Mouse (Mus musculus): ENCODE measurements at regions not wholly inside any gene's neighbourhood (a gene's known extent, or its start where the extent isn't known, plus 50 kb on each side); places are given as distances from the start of the nearest gene placed in this dataset.

DNA sequence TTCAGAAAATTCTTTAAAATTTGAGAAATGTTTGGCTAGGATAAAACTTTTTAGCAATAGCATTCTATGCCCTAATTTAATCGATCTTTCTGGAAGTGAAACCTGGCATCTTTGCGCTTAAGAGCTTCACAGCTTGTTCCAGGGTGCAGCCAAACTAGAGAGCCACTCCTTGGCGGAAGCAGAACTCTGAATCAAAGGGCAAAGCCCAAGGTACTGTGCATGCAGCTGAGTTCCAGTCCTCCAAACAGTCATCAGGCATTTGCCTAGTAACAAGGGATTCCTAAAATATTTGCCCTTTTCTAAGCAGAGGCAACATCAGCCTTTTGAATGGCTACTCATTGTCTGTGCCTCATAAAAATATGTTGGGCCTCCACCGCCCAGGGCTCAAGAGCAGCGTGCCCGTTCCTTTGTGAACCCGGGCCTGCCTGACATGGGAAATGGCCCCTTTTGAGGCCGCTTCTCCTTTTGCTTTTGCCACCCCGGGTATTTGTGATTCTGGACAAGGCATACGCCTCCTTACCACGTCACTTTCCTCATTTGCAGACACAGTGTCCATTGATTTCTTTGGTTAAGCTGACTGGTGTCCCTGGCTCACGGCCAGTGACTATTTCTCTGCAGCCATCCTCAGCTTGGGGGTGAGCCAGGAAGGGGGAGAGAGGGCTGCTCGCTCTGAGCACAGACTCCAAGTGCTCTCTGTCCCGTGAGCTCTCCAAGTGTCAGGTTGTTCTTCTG, 402.2 kb upstream of the Smim15 start:
- Histone ChIP-seq H3K27me3 (ENCODE audit: control insufficient read depth, insufficient read depth, low read length) (peaks cover 24% of the 10 kb centered on the region), H3K4me2 (ENCODE audit: low read depth, low read length) (no peak overlapping the region), H3K4me3 (ENCODE audit: low read depth, low read length) (no peak overlapping the region), H3K27ac (ENCODE audit: low read depth) (no peak overlapping the region), H3K36me3 (replicated peaks; ENCODE audit: control insufficient read depth, insufficient read depth, low read length) (no peaks in the 10 kb centered on the region), H3K9ac (replicated peaks; ENCODE audit: low read depth, low read length) (no peak overlapping the region), H3K4me1 (ENCODE audit: control insufficient read depth, insufficient read depth) (peaks cover 5% of the 10 kb centered on the region; the same call in 1 of the 2 replicates), H3K9me3 (replicated peaks; ENCODE audit: control insufficient read depth, low read length) (no peaks in the 10 kb centered on the region)
- WGBS, result 49% methylated on average over 14 of the region's 14 CpGs
- TF ChIP-seq EP300 (IDR thresholded peaks at IDR 0.05; ENCODE audit: low read depth) (no peak), CTCF (IDR thresholded peaks at IDR 0.05; ENCODE audit: low read depth) (no peak)
- DNase-seq (ENCODE audit: low spot score), result no peak
- no peak for ATAC-seq (ENCODE audit: insufficient read depth, low read depth)

DNA sequence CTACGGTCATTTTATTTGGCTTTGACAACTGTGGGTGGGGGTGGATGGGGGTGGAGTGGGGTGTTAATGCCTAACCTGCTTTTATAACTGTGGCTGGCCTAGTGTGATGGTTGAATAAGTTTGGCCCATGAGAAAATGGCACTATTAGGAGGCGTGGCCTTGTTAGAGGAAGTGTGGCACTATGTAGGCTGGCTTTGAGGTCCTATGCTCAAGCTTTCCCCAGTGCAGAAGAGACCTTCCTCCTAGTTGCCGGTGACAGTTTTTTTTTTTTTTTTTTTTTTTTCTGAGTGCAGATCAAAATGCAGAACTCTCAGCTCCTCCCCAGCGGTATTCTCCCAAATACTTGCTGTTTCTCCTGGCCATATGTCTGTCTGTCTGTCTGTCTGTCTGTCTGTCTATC, 404.6 kb upstream of the Smim15 start:
- H3K4me1 ChIP-seq (ENCODE audit: control insufficient read depth, insufficient read depth), result no peaks in the 10 kb centered on the region
- H3K4me2 ChIP-seq (ENCODE audit: low read depth, low read length), result no peak overlapping the region
- no peak overlapping the region for H3K27ac ChIP-seq (ENCODE audit: low read depth)
- H3K27me3 ChIP-seq (ENCODE audit: control insufficient read depth, insufficient read depth, low read length), result peaks cover 4% of the 10 kb centered on the region; the same call in 1 of the 2 replicates
- no peak overlapping the region for H3K4me3 ChIP-seq (ENCODE audit: low read depth, low read length)
- H3K36me3 ChIP-seq (replicated peaks; ENCODE audit: control insufficient read depth, insufficient read depth, low read length), result no peaks in the 10 kb centered on the region
- DNase-seq (ENCODE audit: low spot score), result no peak
- H3K9me3 ChIP-seq (replicated peaks; ENCODE audit: control insufficient read depth, low read length), result no peaks in the 10 kb centered on the region
- no peak overlapping the region for H3K9ac ChIP-seq (replicated peaks; ENCODE audit: low read depth, low read length)
- no peak for TF ChIP-seq CTCF (IDR thresholded peaks at IDR 0.05; ENCODE audit: low read depth)
- TF ChIP-seq EP300 (IDR thresholded peaks at IDR 0.05; ENCODE audit: low read depth), result no peak
- WGBS, result 86% methylated on average over 4 of the region's 4 CpGs
- ATAC-seq (ENCODE audit: insufficient read depth, low read depth), result no peak

DNA sequence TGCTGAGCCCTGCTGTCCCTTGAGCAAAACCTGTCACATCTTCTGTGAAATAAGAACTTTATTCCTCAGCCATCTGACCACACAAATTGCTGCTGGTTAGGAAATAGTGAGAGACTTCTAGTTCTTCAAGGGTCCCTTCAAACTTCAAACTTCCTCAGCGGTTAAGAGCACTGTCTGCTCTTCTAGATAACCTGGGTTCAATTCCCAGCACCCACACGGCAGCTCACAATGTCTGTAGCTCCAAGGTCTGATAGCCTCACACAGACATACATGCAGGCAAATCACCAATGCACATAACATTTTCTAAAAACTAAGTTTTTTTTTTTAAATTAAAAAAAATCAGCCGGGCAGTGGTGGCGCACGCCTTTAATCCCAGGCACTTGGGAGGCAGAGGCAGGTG, 407.0 kb upstream of the Smim15 start:
- 84% methylated on average over 5 of the region's 5 CpGs for WGBS
- Histone ChIP-seq H3K4me2 (ENCODE audit: low read depth, low read length) (no peak overlapping the region), H3K36me3 (replicated peaks; ENCODE audit: control insufficient read depth, insufficient read depth, low read length) (no peaks in the 10 kb centered on the region), H3K4me1 (ENCODE audit: control insufficient read depth, insufficient read depth) (no peaks in the 10 kb centered on the region), H3K9ac (replicated peaks; ENCODE audit: low read depth, low read length) (no peak overlapping the region), H3K27ac (ENCODE audit: low read depth) (no peak overlapping the region), H3K9me3 (replicated peaks; ENCODE audit: control insufficient read depth, low read length) (0 out of 2 replicates have a peak, but pooled peaks cover 3% of the 10 kb centered on the region), H3K4me3 (ENCODE audit: low read depth, low read length) (no peak overlapping the region), H3K27me3 (ENCODE audit: control insufficient read depth, insufficient read depth, low read length) (no peaks in the 10 kb centered on the region)
- TF ChIP-seq EP300 (IDR thresholded peaks at IDR 0.05; ENCODE audit: low read depth) (no peak), CTCF (IDR thresholded peaks at IDR 0.05; ENCODE audit: low read depth) (no peak)
- no peak for DNase-seq (ENCODE audit: low spot score)
- no peak for ATAC-seq (ENCODE audit: insufficient read depth, low read depth)

DNA sequence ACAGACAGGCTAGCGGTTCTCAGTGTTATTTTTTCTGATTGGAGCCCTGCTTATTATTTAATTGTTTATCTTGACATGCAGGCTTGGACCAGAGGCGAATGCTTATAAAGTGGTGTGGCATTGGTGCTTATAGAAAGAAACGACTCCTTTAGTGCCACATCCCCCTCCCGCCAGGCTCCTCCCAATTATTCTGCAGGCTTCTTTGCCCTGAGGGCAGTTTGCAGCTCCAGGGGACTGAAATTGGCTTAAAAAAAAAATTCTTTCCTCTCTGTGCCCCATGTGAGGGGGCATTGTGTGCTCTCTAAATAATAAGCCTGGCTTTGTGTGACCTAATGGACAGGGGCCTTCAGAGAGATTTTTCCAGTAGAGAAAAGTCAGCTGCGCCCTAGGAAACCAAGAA, 409.1 kb upstream of the Smim15 start:
- H3K36me3 ChIP-seq (replicated peaks; ENCODE audit: control insufficient read depth, insufficient read depth, low read length), result no peaks in the 10 kb centered on the region
- 70% methylated on average over 5 of the region's 5 CpGs for WGBS
- H3K4me1 ChIP-seq (ENCODE audit: control insufficient read depth, insufficient read depth), result no peaks in the 10 kb centered on the region
- DNase-seq (ENCODE audit: low spot score) (no peak), ATAC-seq (ENCODE audit: insufficient read depth, low read depth) (no peak)
- no peak overlapping the region for H3K4me3 ChIP-seq (ENCODE audit: low read depth, low read length)
- H3K27ac ChIP-seq (ENCODE audit: low read depth), result no peak overlapping the region
- no peak overlapping the region for H3K4me2 ChIP-seq (ENCODE audit: low read depth, low read length)
- TF ChIP-seq CTCF (IDR thresholded peaks at IDR 0.05; ENCODE audit: low read depth), result no peak
- no peak overlapping the region for H3K9ac ChIP-seq (replicated peaks; ENCODE audit: low read depth, low read length)
- no peaks in the 10 kb centered on the region for H3K27me3 ChIP-seq (ENCODE audit: control insufficient read depth, insufficient read depth, low read length)
- H3K9me3 ChIP-seq (replicated peaks; ENCODE audit: control insufficient read depth, low read length), result 0 out of 2 replicates have a peak, but pooled peaks cover 3% of the 10 kb centered on the region

DNA sequence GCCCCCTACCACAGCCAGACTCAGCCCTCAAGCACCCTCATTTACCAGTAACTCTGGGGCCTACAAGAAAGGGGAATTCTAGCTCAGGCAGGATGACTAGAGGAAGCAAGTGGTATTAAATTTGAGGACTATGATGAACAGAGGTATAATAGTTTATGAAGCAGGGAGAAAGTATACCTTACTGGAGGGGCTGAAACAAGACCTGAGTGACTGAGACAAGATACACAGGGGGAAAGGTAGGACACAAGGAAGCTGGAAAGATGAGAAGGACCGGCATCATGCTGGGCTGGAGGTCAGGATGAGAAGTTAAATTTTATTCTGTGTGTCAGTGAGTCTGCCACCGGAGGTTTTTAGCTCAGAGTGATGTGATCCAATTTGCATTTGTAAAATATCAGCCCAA, 417.2 kb upstream of the Smim15 start:
- no peak overlapping the region for H3K27ac ChIP-seq (ENCODE audit: low read depth)
- H3K9me3 ChIP-seq (replicated peaks; ENCODE audit: control insufficient read depth, low read length), result no peaks in the 10 kb centered on the region
- H3K27me3 ChIP-seq (ENCODE audit: control insufficient read depth, insufficient read depth, low read length), result no peaks in the 10 kb centered on the region
- no peak overlapping the region for H3K4me3 ChIP-seq (ENCODE audit: low read depth, low read length)
- 83% methylated on average over 2 of the region's 2 CpGs for WGBS
- H3K36me3 ChIP-seq (replicated peaks; ENCODE audit: control insufficient read depth, insufficient read depth, low read length), result no peaks in the 10 kb centered on the region
- no peak overlapping the region for H3K4me2 ChIP-seq (ENCODE audit: low read depth, low read length)
- no peak for DNase-seq (ENCODE audit: low spot score)
- H3K9ac ChIP-seq (replicated peaks; ENCODE audit: low read depth, low read length), result no peak overlapping the region
- TF ChIP-seq CTCF (IDR thresholded peaks at IDR 0.05; ENCODE audit: low read depth), result no peak
- TF ChIP-seq EP300 (IDR thresholded peaks at IDR 0.05; ENCODE audit: low read depth), result no peak
- ATAC-seq (ENCODE audit: insufficient read depth, low read depth), result no peak
- no peaks in the 10 kb centered on the region for H3K4me1 ChIP-seq (ENCODE audit: control insufficient read depth, insufficient read depth)

DNA sequence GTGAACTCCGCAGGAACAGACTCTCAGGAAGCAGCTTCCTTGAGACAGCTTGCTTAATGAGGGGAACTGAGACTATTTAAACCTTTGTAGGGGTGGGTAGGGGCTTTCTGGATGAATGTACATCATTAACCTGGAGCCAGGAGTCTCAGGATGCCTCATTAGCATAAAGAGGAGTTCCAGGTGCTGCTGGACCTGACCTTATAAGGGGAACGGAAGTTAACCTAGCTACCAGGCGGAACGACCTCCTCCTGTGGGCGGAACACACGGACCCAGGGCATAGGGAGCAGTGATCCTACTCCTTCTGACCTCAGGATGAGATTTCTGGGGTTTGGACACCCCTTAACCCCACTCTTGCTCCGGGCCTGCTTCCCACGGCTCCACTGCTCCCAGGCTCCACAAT, 417.6 kb upstream of the Smim15 start:
- Histone ChIP-seq H3K27ac (ENCODE audit: low read depth) (no peak overlapping the region), H3K4me3 (ENCODE audit: low read depth, low read length) (no peak overlapping the region), H3K9ac (replicated peaks; ENCODE audit: low read depth, low read length) (no peak overlapping the region), H3K27me3 (ENCODE audit: control insufficient read depth, insufficient read depth, low read length) (no peaks in the 10 kb centered on the region), H3K36me3 (replicated peaks; ENCODE audit: control insufficient read depth, insufficient read depth, low read length) (no peaks in the 10 kb centered on the region), H3K9me3 (replicated peaks; ENCODE audit: control insufficient read depth, low read length) (no peaks in the 10 kb centered on the region), H3K4me1 (ENCODE audit: control insufficient read depth, insufficient read depth) (no peaks in the 10 kb centered on the region), H3K4me2 (ENCODE audit: low read depth, low read length) (no peak overlapping the region)
- DNase-seq (ENCODE audit: low spot score) (no peak), ATAC-seq (ENCODE audit: insufficient read depth, low read depth) (no peak)
- WGBS, result 59% methylated on average over 8 of the region's 8 CpGs
- TF ChIP-seq EP300 (IDR thresholded peaks at IDR 0.05; ENCODE audit: low read depth) (no peak), CTCF (IDR thresholded peaks at IDR 0.05; ENCODE audit: low read depth) (no peak)
